Mouse (Mus musculus) gastrocnemius, postnatal 36 days (tissue): ENCODE measurements around the gene Tgif2. TPM values are rescaled to one million over a fixed set of nuclear protein-coding genes. Genes with fewer than 3 reads are reported as not detected.
"Not testable (repeated sequence)": the region's sequence is repeated elsewhere in the genome, so short reads cannot be mapped to it uniquely, and the experiment has no call there.

Experiments
- DNase-seq, 2 experiments: peaks; one replicate each; pipeline ENCODE4 v3.0.0; 2022
- intact Hi-C: fragments of 180-260 bp; cut with DNase I; formaldehyde crosslinking; loops from one replicate; pipeline ENCODE4 v1.15.1; 2025
- long read RNA-seq, 2 experiments: library from polyadenylated mRNA; stranded (forward); transcript quantifications; one replicate each; pipeline ENCODE4 v2.0.0; 2021
- total RNA-seq, 2 experiments: library from RNA; stranded (reverse); gene quantifications; 2 replicates each; pipeline ENCODE4 v1.2.3; 2021

Gene Tgif2
- total RNA-seq = under 1 TPM; 0.32 to 0.51 TPM
- long read RNA-seq, experiment 1, partial matches to known transcripts = 0 of 1 reads
- long read RNA-seq, experiment 1, other reads (novel, unspliced or antisense) = 0 of 1 reads
- long read RNA-seq, experiment 2 = 0 reads

DNA sequence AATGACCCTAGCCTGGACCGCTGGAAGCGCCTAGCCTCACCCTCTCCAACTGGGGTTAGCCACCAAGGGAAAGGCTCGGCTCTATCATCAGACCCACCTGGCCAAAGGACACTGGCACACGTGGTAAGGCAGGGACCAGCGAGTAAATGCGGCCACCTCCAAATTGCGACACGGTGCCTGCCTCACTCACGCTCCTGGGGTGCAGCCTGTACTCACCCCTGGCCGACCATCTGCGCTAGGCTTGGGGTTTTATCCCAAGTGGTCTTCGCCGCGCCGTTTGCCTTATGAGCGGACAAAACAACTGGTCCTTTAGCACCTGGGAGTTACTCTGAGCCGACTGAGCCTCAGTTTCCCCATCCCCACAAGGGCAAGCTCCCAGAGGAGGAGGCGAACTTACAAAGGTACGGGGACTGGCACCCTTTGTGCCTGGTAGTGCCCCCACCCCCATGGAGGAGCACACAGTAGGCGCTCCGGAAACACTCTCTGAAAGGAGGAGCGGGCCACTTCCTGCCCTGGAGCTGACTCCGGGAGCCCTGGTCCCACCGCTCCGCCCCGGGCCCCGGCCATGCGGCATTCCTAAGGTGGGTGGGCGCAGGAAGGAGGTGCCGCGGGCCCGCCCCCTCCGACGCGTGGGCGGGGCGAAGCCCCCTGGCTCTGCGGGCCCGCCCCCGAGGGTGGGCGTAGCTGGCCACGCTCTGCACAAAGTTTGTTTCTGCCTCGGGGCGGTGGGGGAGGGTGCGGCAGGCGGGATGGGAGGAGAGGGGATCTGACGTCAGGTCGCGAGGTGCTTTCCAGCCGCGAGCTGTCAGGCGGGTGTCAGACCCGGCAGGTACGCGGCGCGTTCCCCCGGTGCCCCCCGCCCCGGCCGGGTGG is at the start of gene Tgif2:
Gene Tgif2 (plus strand): TSS at position 689 of the 873 bp plus-strand sequence.
- intact Hi-C loops = no loop called here
- DNase-seq = peak; percentile 14 to 22

DNA sequence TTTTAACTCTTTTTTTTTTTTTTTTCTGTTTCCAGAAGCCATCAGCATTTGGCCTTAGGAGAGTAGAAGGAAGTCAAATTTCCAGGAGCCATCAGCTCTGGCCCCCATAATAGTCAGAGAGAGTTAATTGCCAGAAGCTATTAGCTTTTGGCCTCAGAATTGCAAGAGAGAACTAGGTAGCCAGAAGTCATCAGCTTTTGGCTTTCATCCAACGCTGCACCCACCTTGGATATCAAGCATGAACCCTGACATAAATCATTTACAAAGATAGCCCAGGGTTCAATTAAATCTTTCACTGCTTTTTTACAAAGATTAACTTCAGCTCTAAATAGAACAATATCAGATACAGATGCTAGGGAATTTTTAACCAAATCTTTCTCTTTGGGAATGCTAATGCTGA is 41.3 kb upstream of the Tgif2 start:
- intact Hi-C loops = no loop called here
- DNase-seq = no peak

DNA sequence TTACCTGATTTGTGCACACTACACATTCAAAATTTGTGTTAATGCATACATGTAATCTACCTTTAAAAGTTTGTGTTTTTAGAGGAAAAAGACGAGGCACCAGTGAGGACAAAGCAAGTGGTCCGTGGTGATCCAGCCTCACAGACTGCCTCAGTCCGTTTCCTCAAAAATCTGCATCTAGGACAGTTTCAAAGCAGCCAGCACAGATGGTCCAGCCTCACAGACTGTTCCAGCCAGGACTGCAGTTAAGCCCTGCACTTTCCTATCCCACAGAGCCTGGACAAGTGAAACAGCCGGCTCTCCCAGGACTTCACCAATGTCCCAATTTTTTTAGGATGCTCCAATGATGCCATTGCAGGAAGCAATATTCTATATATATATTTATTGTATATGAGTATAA is 38.8 kb upstream of the Tgif2 start:
- intact Hi-C loops = loop anchor here (10.0 kb wide), 1 partner anchor 194 kb away; the partner anchor contains the start of gene Ndrg3
- no peak for DNase-seq

DNA sequence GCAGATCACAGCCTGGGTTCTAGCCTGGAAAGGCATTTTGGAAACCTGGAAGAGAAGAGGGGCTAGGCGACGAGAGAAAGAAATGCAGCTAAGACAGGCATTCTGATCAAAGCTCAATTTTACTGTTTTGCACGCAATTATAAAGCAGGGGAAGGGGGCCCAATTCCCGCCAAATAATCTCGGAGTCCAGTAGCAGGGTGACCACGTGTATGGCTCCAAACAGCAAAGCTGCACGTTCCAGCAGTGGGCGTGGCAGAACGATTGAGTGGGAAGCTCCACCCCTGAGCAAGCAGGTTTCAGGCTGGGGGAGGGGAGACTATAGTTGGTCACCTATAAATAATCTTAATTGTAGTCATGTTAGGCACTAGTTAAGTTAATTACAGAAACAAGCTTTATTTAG is 37.7 kb upstream of the Tgif2 start:
- not testable (repeated sequence) for DNase-seq
- intact Hi-C loops = loop anchor here (10.0 kb wide), 1 partner anchor 193 kb away; the partner anchor contains the start of gene Ndrg3

DNA sequence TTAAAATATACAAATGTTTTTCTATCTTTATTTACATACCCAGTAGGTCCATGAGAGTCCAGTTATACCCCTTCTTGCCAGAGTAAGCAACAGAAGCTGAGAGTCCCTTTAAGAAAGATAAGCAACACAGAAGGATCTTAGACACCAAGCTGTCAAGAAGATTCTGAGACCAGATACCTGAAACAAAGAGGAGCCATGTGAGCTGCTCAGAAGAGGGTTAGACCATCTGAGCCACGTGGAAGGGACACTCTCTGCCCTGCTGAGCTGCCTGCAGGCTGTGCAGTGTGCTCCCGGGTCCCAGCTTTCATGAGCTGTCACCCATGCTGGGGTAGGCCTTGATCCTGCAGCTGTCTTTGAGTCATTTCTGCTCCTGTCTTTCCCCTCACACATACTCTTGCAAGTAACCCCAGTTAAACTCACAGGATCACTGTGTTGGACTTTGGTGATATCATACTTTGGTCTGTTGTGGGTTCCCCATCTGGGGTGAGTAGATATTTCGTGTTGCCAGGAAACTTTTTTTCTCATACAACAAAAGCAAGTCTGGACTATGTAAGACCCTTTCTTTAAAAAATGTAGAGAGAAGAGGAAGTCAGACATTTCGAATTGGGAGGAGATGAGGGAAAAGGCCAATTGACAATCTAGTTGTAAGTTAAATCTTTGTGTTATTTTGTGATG is 36.0 kb upstream of the Tgif2 start:
- intact Hi-C loops = loop anchor here (10.0 kb wide), 1 partner anchor 191 kb away; the partner anchor contains the start of gene Ndrg3

DNA sequence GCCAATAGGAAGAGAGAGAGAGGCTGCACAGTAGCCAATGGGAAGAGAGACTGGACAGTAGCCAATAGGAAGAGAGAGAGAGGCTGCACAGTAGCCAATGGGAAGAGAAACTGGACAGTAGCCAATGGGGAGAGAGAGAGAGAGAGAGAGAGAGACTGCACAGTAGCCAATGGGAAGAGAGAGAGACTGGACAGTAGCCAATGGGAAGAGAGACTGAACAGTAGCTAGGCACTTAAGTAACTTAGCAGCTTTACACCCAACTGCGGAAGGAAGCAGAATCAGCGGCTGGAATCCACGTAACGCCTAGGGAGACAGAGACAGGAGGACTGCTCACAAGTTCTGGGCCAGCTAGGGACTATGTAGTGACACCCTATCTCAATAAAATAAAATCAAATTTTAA is 35.2 kb upstream of the Tgif2 start:
- no peak for DNase-seq
- intact Hi-C loops = loop anchor here (10.0 kb wide), 1 partner anchor 190 kb away; the partner anchor contains the start of gene Ndrg3

More for the DNA sequence above, 36.0 kb upstream of the Tgif2 start:
- no peak for DNase-seq

DNA sequence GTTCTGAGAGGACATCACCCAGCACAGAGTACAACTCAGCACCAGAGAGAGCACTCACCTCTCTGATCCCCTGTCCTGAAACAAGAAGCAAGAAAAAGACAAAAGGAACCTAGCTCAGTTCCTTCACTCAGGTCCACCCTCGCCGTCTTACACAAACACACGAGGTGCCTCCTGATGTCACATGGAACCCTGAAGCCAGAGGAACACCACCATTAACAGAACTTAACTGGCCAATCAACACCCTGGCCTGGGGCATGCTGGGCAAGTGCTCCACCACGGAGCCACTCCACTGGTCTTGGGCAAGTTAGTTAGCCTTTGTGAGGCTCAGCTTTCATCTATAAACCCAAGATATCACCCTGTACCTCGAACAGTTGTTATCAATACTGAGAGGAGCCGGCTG is 32.9 kb upstream of the Tgif2 start:
- intact Hi-C loops = loop anchor here (10.0 kb wide), 1 partner anchor 188 kb away; the partner anchor contains the start of gene Ndrg3
- DNase-seq = no peak

DNA sequence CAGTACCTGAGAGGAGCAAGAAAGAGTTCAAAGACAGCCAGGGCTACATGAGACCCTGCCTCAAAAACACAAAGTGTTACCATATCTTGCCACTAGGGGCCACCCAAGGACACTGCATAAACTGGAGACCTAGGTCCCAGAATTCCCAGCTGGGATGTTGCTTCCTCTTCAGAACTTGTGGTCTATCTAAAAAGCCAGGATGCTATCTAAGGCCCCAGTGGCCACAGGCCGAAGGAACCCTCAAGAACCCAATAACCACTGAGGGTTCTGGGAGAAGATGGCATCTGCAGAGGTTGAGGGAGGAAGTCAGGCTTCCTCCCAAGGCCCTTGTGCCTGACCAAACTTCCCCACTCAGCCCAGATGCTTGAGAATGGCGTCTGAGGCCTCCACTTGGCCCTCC is 30.2 kb upstream of the Tgif2 start:
- intact Hi-C loops = loop anchor here (1.0 to 10.0 kb wide), 2 partner anchors 45 to 185 kb away; partner anchors contain the start of gene Ndrg3
- DNase-seq = peak; percentile 40 to 42

DNA sequence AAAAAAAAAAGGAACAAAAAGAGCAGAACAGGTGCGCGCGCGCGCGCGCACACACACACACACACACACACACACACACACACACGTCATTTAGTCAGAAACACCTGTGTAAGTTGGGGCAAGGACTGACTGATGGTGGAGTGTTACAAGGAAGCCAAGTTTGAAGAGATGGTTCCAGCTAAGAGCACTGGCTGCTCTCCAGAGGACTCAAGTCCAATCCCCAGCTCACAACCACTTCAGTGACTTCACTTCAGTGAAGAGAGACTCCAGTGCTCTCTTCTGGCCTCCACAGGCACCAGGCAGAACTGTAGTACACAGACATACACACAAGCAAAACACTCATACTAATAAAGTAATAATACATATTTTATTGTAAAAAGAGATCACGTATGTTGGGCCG is 29.1 kb upstream of the Tgif2 start:
- intact Hi-C loops = loop anchor here (5.0 kb wide), 1 partner anchor 282 kb away; no protein-coding TSS in a partner anchor
- no peak for DNase-seq

DNA sequence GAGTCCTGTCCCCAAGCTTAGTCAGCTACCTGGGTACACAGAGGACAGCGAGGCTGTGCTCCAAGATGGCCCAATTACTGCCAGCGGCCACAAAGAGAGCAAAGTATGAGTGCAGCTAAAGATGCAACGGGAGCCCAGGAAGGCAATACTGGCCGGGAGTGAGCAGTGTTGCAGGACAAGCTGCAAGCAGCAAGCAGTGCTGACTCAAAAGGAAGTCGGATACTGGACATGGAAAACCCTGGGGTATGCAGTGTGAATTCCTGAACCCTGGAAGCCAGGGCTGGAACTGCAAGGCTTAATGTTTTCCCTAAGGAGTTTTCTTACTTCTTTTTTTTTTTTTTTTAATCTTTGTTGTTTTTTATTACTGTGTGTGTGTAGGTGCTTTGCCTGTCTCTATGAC is 28.3 kb upstream of the Tgif2 start:
- DNase-seq = no peak
- intact Hi-C loops = loop anchor here (5.0 kb wide), 1 partner anchor 281 kb away; no protein-coding TSS in a partner anchor

DNA sequence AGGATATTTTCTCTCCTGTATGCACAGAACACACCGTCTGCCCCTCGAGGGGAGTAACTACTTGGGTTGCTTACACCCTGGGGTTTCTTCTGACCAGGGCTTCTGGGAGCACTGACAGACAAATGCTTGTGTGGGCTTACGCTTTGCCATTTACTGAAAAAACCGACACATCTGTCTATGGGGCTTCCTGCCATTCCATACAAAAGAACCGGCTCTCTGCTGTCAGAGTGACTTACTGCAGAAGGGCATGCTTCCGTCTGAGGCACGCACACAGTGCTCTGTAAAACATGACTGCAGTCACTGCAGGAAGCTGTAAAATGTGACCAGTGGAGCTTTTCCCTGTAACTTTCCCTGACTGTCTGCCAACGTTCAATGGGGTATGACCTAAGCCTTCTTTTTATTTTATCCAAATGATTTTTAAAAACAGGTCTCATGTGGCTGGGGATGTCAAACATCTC is 25.4 kb upstream of the Tgif2 start:
- DNase-seq = no peak
- intact Hi-C loops = loop anchor here (5.0 kb wide), 1 partner anchor 278 kb away; no protein-coding TSS in a partner anchor

DNA sequence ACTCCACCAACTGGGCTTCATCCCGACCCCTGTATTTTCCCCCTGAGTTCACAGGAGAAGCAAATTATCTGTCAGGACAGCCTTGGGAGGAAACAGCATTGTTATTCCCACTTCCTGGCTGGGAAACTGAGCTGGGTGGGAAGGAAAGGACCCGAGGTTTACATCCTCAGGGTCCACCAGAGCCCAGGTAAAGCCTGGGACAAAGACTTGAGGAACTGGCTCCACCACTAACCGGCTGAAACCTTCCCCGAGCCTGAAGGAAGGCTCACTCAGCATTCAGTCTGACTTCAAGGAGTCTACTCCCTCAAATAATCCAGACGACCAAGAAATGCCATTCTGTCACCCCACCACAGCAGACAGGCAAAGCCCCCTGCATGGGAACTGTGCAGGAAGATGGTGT is 24.9 kb upstream of the Tgif2 start:
- intact Hi-C loops = loop anchor here (5.0 kb wide), 1 partner anchor 277 kb away; no protein-coding TSS in a partner anchor
- DNase-seq = no peak

DNA sequence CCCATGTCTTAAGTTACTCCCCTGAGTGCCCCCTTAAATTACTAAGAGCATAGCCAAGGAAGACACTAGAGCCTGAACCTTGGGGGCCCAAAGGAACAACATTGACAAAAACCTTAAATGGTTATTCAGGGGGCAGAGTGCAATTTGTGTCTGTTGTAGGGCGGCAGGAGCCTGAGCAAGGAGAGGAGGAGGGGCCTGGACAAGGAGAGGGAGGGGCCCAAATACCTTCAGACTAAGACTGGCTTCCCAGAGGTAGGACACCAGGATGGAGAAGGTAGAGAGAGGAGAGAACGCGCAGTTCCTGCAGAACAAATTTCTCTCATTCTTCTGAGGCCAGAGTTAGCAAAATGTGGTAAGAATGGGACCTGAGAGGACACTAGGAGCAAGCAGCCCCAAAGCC is 24.4 kb upstream of the Tgif2 start:
- intact Hi-C loops = no loop called here
- DNase-seq = no peak

DNA sequence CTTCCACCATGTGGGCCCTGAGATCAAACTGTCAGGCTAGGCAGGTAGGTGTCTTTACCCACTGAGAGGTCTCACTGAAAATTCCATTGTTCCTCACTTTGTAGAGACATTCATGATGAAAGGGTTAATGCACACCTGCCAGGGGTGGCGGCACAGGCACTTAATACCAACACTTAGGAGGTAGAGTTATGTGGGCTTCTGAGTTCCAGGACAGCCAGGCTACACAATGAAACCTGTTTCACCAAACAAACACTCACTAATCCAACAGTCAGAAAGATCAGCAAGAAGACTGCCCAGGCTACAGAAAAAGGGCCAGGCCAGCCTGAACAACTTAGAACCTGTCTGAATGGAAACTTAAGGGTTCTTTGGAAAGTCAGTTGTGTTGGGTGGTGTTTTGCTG is 23.7 kb upstream of the Tgif2 start:
- intact Hi-C loops = no loop called here

DNA sequence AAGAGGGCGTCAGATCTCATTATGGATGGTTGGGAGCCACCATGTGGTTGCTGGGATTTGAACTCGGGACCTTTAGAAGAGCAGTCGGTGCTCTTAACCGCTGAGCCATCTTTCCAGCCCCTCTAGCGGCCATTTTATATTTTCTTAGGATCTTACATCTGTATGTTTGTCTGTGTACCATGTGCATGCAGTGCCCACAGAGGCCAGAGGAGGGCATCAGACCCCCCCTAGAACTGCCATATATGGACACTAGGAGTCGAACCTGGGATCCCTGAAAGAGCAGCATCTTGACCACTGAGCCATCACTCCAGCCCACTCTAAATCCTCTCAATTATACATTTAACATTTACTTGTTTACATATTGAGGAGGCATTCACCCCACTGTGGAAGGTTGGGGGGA is 14.7 kb upstream of the Tgif2 start:
- DNase-seq, intact Hi-C loops: not testable (repeated sequence)

More for the DNA sequence above, 23.7 kb upstream of the Tgif2 start:
- DNase-seq = no peak

DNA sequence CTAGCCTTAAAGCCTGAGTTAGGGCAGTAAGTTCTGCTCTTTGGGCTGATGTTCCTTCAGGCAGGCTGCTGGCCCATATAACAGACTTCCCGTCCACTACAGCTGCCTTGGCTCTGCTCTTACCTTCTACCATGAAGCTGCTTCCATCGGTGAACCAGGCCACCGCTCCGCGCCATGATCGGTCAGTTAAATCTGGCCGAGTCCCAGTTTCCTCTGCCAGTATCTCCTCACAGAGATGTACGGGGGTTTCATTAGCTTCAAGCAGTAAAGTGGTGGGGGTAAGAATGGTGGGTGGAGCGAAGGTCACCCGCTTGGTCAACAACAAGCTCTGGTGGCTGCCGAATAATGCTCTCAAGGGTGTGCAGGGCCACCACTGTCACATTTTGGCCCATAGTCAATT is 5.5 kb upstream of the Tgif2 start:
- no peak for DNase-seq
- intact Hi-C loops = no loop called here

DNA sequence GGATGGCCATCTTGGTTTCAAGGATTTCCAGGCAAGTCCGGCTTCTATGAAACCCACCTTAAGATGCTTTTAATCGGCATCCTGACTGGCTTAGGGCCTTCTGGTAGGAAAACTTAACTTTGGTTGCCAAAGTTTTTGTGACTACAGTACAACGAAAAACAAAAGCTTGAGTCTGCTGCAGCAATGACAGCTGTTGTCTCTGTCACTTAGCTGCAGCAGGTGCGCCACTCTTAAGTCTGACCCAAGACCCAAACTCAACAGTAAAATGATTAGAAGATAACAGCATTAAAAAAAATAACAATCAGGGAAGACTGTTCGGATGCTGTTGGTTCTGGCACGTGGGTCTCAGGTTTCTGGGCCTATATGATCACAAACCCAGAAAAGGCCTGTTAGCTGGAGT is 968 bp upstream of the Tgif2 start:
- no peak for DNase-seq
- intact Hi-C loops = no loop called here

DNA sequence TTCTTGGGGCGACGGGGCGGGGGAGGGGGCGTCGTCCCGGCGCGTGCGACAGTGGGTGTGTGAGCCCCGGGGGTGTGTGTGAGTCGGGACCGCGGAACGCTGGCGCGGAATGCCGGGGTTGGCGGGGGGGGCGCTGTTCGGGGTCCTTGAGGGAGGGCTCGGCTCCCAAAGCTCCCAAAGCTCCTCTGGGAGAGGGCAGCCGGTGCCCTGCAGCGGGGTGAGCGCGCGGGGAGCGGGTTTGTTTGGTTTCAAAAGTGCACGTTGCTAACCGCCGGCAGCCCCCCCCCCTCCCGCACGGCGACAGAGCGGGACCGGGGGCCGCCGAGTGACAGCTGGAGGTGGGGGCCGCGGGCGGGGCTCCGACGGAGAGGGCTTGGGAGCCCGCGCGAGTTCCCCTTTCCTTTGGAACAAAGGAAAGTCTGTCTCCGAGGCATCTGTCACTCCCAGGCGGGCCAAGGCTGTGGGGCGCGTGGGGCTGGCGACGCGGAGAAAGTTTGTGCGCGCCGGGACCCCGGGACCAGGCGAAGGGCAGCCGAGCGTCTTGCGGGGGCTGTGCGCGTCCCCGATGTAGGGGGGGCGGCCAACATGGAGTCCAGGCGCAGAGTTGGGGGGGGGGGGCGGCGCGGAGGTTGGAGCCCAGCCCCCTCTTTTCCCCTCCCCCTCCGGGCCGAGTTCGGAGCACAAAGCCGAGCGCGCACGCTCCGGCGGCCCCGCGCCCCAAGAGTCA is 657 bp downstream of the Tgif2 start:
- intact Hi-C loops = no loop called here

DNA sequence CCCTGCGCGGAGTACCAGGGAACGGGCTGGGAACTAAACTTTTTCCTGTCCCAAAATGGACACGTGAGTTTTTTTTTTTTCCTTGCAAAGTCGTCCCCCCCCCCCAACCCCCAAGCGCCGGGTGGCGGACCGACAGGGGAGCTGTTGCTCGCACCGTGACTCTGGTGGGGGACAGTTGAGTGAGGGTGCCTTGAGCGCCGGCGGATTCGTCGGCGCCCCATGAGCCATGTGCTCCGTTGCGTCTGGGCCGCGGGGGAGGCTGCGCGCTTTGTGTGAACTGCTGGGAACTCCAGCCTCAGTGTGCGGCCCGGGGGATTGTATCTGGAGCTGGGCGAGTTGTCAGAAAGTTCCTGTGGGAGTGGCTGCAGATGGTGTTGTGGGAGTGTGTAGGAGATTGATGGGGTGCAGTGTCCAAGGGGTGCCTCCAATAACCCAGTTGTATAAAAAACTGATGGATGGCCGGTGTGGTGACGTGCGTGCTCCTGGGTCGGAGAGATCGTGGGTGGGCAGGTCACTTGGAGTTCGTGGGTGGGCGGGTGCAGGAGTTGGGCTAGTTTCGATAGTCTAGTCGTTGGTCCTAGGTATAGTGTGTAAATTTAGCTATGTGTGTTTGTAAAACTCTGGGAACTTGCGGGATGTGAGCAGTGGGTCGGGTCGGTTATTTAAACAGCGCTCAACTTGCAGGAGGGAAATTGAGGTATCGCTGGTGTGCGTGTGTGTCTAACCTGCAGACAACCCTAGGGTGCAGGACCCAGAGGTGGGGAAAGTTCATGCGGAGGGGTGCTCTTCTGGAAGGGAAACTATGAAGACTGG is 1.4 kb downstream of the Tgif2 start:
- peak; percentile 19 to 37 for DNase-seq
- intact Hi-C loops = no loop called here

More for the DNA sequence above, 657 bp downstream of the Tgif2 start:
- no peak for DNase-seq
